Mouse (Mus musculus) CD4-positive, CD25-positive, alpha-beta regulatory T cell, adult 2 months (primary cell): ENCODE data around the gene Mars.
"Not testable (repeated sequence)": the region's sequence is repeated elsewhere in the genome, so short reads cannot be mapped to it uniquely, and the experiment has no call there.

Source experiments
- DNase-seq: peaks from one replicate; pipeline ENCODE4 v3.0.0-alpha.2; 2012; ENCODE audit warnings: low read depth, low spot score

Mars gene

DNA sequence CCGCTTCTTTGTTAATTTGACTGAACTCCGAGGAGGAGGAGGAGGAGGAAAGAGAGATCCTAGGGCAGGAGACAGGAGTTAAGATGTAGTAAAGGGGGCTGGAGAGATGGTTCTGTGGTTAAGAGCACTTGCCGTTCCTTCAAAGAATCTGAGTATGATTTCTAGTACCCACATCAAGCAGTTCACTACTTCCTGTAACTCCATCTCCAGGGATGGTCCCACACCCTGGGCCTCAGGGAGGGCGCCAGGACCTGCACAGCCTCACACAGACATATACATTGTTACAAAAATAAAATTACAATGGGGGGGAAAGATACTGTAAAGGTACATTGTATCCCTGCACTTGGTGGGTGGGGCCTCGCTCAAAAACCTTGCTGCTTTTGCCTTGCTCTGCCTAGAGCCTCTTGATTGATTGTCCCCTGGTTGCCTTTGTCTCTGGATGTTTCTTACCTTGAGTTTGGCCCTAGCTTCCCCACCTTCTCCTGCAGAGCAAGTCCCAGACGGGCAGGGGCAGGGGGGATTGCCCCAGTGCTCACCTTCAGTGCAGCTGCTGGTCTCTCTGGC, 26.0 kb upstream of the Mars start:
- DNase-seq: peak; percentile 53

DNA sequence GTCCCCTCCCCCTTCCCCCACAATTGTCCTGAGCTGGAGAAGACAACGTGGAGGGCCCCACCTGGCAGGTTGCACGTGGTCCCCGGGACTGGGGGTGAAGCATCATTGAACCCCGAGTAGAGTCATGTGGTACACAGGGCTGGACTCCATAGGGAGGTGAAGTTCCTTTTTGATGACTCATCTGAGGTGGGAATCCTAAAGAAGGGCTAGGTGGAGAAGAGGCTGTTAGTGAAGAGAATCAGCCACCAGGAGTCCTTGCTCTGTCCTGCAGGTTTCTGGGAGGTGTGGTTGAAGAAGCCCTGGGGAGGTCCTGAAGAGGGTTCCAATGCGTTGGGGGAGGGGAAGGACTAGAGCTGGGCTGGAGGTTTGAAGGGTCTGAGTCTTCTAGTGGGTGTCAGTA, 25.4 kb upstream of the Mars start:
- DNase-seq: no peak

DNA sequence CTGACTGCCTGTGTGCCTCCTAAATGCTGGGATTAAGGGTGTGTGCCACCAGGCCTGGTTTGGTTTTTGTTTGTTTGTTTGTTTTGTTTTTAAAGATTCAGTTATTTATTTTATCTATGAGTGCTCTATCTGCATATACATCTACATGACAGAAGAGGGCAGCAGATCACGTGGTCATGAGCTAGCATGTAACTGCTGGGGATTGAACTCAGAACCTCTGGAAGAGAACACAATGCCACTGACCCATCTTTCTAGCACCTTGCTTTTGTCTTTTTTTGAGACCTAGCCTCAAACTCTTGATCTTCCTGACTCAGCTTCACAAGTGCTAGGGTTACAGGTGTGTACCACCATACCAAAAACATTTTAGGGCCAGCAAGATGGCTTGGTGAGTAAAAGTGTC, 23.7 kb upstream of the Mars start:
- peak; percentile 49 for DNase-seq

DNA sequence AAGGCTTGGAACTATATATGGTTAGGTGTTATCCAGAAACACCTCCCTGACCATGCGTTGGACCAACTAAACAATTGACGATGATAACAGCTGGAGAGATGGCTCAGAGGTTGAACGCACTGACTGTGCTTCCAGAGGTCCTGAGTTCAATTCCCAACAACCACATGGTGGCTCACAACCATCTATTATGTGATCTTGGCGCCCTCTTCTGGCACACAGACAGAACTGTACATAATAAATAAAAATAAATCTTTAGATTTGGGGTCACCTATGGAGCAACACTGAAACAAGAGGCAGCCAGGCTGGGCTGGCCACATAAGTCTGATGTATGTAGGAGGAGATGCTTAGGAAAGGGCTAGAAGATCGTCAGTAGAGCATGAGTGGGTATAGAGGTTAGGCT, 21.6 kb upstream of the Mars start:
- peak; percentile 76 for DNase-seq

DNA sequence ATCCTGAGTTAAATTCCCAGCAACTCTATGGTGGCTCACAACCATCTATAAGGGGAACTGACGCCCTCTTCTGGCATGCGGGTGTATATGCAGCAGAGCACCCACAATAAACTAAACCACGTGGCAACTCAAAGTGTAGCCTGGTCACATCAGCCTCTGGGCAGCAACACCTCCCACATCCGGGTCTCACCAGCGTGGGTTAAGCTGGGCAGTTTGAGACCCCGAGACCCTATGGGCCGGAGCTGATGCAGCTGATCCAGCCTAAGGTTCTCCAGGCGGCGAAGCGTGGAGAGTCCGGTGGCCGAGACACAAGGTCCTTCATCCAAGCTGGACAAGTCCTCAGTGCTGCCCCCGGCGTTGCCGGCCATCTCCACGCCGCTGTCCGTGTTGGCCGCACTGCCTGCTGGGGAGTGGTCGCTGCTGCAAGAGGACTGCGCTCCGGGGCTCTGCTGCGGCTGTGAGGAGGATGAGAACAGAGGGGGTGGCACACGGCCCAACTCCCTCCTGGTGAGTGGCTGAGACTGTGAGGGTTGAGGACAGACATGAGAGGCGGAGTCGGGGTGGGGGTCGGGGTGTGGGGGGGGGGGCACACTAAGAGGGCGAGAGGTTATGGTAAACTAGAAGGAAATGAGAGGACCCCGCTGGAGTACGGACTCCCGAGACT, 20.8 kb upstream of the Mars start:
- DNase-seq: peak; percentile 59

DNA sequence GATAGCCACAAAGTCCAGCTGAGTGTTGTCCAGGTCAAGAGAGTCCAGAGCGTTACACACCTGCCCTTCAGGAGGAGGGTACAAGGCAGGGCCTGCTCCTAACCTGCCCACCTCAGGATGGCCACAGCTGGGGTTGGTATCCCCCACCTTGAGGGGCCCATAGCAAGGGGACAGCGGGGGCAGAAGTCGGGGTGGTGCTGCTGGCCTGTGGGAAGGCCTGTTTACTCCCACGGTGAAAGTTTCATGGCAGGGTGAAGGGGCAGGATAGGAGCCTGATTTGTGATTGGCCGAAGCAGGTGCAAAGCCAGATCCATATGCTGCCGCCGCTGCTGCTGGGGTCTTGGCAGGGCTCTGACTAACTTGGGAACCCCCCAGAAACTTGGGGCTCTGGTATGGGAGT, 18.6 kb upstream of the Mars start:
- DNase-seq: no peak

DNA sequence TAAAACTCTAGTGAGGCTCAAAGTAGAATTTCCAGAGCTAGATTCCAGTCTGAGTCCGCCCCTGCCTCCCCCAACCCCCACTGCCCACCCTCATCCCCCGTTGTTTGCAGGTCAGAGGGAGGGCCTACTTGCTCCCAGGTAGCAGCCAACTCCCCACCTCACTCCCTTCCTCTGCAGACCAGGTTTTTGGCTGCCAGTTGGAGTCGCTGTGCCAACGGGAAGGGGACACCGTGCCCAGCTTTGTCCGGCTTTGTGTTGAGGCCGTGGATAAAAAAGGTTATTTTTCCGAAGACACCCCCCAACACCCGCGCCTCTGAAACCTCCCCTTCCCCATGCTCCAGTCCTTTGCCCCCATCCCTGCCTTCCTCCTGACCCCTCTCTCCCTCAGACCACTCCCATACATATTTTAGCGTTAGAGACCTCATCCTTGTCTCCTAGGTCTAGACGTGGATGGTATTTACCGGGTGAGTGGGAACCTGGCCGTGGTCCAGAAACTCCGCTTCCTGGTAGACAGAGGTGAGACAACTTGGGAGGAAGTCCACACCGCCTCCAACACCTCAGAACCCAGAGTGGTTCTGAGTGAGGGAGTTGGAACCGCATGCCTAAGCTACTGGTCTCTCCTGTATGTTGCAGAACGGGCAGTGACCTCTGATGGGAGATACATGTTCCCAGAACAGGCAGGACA, 16.0 kb upstream of the Mars start:
- DNase-seq: no peak

DNA sequence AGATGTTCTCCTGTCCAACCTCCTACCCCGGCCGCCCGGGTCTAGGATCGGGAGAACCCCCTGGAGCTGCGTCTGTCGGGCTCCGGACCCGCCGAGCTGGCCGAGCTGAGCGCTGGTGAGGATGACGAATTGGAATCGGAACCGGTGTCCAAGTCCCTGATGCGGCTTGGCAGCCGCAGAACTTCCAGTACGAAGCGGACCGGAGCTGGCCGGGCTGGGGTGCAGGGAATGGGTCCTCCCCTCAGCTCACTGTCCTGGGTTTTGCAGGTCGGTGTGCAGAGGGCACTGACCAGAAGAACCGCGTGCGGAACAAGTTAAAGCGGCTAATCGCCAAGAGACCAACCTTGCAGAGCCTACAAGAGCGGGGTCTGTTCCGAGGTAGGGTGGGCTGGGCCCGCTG, 15.2 kb upstream of the Mars start:
- no peak for DNase-seq

DNA sequence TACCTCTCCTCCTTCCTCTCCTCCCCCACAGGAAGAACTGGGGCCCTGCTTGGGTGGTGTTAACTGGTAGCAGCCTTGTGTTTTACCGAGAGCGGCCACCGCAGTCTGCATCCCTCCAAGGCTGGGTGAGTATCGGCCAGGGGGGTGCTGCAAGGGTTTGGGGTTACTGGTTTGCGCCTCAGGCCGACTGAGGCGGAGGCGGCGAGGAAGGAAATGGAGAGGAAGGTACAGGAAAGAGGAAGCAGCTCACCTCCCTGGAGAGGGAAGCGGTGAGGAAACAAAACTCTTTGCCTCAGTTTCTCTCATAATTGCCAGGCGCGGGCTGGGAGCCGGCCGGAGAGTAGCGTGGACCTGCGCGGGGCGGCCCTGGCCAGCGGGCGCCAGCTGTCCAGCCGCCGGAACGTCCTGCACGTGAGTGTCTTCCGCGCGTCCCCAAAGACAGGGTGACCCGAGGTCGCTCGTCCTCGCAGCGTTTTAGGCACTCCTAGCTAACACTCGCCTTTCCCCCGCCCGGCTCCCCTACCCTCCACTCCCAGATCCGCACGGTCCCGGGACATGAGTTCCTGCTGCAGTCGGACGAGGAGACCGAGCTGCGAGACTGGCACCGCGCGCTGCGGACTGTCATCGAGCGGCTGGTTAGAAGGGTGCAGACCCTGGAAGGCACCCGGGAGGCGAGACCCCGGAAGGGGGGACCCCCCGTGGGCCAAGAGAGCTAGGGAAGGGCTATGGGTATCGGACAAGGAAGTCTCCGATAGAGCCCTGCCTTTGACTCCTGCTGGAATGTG, 14.6 kb upstream of the Mars start:
- DNase-seq: peak; percentile 67

DNA sequence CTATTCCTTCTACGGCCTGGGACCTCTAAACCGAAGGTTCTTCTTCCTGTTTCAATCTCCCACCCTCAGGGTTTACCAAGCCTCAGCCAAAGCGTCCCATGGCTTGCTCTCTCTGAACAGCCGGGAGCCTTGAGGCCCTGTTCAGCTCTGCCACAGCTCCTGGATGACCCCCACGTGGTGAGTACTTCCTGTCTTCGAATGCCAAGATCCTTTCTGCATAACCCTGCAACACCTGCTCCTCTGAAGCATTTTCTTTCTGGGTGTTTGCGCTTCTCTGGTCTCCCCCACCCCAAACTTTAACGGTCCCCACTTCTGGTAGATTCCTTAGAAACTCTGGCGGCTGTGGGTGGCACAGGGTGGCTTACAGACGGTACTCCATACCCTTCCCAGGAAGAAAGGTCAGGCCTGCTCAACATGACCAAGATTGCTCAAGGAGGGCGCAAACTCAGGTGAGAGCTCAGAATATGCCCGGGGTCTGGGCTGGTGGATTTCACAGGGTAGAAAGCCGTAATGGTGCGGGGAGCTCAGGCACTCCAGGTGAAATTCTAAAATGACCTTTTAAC, 13.9 kb upstream of the Mars start:
- peak; percentile 56 for DNase-seq

DNA sequence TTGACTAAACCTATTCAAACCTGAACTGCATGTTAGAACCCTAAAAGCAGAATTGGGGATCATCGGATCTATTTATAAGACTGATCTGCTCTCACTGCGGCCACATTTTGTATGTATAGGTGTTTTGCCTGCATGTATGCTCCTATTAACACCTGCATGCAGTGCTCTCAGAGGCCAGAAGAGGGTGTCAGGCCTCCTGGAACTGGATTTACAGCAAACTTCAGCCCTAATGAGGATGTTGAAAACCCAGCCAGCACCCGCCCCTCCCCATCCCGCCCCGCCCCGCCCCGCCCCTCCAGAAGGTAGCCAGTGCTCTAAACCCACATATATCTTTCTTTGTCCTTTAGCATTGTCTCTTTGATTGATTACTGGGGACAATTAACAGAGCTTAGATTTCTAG, 12.9 kb upstream of the Mars start:
- DNase-seq: peak; percentile 94

DNA sequence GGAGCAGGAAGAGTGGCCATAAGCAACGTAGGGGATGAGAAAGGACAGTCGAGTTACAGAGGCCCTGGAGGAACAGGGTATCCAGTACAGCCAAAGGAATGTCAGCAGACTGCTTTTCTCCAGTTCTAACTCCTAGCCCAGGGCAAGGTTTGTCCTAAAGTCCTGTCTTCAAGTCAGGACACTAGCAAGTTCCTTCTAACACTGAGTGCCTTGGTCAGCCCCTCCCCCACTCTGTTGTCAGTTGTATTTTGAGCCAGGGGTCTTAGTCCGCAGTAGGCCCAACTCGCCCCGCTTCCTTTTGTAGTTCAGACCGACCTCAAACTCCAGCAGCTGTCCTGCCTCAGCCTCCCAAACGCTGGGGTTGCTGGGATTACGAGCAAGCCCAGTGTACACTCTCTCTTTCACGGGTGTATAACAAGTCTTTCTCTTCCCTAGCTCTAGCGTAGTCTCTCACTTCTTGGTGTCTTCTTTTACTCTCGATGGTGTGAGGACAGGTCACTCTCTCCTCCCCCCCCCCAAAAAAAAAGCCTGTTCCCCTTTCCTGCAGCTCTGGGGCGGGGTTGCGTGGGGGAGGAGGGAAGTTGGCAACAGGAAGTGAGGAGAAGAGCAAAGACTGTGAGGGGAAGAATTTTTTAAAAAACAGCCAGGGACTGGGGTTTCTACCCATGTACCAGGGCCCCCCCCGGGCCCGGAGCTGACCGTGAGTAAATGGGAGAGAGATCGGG, 11.7 kb upstream of the Mars start:
- peak; percentile 49 for DNase-seq

DNA sequence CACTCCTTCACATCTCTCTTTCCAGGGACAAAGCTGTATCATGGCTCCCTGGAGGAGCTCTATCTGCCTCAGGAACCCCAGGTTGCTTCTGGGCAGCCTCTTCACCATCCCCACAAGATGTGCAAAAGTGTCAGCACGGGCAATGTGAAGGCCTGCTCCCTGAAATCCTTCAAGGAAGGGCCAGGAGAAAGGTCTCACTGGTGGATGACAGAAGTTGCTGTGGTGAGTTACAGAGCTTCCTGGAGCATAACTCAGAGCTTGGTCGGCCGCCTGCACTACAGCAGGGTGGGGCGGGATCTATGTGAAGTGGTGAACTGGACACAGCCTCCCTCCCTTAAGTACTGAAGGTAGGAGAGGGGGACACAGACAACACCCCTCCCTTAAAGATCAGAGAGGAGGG, 11.1 kb upstream of the Mars start:
- peak; percentile 38 for DNase-seq

DNA sequence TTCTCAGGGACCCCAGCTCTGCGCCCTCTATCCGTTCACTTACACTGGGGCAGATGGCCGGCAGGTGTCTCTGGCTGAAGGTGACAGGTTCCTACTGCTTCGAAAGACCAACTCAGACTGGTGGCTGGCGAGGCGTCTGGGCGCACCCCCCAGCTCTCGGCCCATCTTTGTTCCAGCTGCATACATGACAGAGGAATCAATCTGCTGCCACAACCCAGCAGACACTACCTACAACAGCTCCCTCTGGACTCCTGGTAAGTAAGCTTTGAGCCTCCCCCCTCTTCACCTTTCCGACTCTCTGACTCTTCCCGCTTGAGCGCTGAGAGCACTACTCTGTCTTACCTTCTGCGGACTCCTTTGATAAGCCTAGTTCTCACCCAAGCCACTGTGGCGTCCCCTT, 10.6 kb upstream of the Mars start:
- peak; percentile 58 for DNase-seq

DNA sequence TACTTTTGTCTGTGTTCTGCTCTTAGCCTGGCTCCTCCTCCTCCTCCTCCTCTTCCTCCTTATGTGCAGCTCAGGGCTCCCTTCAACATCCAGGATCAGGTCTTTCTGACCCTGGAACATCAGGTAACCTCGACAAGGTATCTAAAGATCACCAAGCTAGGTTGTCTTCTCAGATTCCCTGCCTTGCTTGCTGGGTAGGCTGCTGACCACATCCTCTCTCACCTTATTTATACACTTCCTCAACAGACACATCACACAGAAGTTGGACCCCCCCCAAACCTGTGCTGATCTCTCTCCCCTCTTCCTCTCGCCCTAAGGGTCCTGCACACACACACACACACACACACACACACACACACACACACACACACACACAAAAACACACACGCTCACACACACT, 10.0 kb upstream of the Mars start, which contains the start of gene Arhgap9:
Gene Arhgap9 (plus strand): TSS at position 344 of the 400 bp plus-strand sequence.
- peak; percentile 71 for DNase-seq

DNA sequence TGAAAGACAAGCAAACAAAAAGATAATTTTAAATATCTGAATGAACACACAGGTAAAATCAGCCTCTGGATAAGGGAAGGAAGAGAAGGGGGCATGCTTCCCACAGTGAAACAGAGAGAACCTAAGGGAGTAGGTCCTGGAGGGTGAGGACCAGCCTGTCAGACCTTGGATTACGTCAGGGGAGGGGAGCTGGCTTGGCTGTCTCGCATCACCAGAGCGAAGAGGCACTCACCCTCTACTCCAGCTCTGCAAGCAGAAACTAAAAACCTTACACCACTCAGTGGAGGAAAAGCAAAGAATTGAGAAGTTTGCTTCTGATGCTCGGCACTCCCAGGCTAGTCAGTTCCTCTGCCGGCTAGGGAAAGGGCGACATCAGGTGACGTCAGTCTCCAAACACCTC, 8.4 kb upstream of the Mars start:
- DNase-seq: no peak

DNA sequence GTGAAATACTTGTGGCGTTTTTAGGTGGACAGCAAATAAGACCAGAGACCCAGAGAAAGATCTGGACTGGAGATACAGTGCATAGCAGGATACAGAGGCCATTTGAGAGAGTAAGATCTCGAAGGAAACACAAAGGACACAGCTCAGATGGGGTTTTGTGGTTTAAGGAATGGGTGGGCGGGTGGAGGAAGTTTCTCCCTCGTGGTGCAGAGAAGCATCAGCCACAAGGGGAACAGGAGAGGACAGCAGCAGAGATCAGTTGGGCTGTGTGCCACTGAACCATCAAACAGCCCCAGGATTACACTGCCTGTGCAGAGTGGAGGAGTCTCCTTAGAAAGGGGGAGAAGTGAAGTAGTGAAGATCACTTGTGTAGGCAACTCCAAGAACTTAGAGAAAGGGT, 6.4 kb upstream of the Mars start:
- DNase-seq: no peak

DNA sequence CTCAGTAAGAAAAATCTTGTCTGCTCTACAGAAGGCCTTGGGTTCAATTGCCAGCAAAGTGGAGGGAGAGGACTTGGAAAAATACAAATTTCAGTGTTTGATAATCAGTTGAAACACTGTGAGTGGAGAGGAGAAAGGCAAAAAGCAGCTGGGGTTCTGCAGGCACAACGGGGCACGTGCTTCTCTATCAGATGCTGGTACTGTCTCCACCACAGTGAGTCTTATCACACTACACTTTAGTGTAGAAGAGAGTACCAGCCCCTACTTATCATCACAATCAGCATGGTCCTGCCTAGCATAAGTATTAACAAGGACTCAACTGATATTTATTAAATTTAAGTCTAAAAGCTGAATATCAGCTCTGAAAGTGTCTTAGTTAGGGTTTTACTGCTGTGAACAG, 5.7 kb upstream of the Mars start:
- DNase-seq: no peak

DNA sequence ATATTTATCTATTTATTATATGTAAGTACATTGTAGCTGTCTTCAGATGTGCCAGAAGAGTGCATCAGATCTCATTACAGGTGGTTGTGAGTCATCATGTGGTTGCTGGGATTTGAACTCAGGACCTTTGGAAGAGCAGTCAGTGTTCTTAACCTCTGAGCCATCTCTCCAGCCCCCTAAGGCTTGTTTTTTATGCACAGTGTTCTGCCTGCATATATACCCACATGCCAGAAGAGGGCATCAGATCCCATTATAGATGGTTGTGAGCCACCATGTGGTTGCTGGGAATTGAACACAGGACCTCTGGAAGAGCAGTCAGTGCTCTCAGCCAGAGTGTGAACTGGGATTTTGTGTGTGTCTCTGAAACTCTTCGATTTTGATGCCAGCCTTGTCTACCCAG, 3.4 kb upstream of the Mars start:
- DNase-seq: not testable (repeated sequence)

DNA sequence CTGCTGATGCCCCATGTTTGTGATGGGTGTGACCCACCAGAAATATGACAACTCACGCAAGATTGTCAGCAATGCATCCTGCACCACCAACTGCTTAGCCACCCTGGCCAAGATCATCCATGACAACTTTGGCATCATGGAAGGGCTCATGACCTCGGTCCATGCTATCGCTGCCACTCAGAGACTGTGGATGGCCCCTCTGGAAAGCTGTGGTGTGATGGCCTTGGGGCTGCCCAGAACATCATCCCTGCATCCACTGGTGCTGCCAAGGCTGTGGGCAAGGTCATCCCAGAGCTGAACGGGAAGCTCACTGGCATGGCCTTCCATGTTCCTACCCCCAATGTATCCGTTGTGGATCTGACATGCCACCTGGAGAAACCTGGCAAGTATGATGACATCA, 1.9 kb upstream of the Mars start:
- DNase-seq: not testable (repeated sequence)

DNA sequence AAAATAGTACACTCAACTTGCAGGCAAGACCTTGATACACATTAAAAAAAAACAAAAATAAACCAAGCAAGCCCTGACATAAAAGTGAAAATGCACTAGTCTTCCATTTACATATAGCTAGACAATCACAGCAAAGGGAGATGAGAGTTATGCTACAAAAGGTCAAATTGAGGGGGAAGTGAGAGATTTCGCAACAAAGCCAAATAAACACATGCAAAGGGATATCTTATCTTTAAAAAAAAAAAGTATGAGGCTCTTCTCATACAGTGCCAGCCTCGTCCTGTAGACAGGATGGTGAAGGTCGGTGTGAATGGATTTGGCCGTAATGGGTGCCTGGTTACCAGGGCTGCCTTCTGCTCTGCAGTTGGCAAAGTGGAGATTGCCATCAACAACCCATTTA, 1.3 kb upstream of the Mars start:
- DNase-seq: no peak

DNA sequence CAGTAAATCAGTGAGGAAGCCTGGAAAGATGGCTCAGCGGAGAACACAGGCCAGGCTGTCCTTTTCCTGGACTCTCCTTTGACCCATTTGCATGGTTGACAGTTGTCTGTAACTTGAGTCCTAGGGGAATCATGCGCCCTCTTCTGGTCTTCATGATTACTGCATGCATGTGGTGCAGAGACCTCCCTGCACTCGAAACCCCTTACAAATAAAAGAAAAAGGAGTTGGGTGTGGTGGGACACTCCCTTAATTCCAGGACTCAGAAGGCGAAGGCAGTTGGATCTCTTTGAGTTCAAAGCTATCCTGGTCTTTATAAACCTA, 730 bp upstream of the Mars start:
- peak; percentile 90 for DNase-seq
